Mouse (Mus musculus) adipocyte (in vitro differentiated cells): ENCODE results near the gene Pde10a.

Experiments
- DNase-seq: peaks from one replicate; pipeline ENCODE4 v3.0.0-alpha.2; 2016; ENCODE audit warnings: low spot score

Pde10a gene

GRCm38 (mm10) chr17:8581579-8581978 is 56.4 kb downstream of the Pde10a start:
- no peak for DNase-seq

DNA sequence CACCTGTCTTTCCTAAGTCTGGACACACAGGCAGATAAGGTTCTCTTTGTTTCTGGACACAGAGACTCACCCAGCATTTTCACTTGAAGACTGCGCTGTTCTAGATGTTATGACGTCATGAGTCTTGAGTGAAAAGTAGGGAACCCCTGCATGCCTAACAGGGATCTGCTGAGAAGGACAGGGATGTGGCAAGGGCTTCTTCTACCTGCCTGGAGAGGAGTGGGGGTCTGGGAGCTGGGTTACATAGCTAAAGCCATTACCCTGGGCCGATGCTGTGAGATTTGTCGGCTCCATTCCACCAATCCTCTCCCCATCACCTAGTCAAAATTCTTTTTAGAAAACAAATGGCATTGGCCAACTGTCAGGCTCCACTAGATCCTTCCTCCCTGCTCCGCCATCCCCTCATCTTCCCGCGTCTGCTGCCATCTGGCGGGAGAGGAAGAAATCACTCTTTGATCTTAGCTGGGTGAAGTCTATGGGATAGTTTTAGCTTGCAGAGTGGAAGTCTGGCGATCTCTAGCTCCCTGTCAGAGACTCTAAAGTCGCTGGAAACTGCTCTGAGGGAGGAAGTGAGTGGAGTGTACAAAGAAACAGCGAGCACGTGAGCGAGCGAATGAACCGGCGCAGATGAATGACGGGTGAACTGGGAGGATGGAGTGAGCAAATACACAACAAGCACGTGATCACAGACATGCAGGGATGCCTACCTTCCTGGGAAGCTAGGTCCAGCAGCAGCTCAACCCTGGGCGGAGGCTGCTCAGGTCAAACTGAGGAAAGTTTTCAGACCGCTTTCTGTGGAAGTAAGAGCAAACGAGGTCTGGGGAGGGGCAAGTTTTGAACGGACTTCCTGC is 67.5 kb downstream of the Pde10a start:
- peak; percentile 80 for DNase-seq

- DNase-seq, result peak; percentile 76
Measured at GRCm38 (mm10) chr17:8597790-8598189, 72.6 kb downstream of the Pde10a start.

DNA sequence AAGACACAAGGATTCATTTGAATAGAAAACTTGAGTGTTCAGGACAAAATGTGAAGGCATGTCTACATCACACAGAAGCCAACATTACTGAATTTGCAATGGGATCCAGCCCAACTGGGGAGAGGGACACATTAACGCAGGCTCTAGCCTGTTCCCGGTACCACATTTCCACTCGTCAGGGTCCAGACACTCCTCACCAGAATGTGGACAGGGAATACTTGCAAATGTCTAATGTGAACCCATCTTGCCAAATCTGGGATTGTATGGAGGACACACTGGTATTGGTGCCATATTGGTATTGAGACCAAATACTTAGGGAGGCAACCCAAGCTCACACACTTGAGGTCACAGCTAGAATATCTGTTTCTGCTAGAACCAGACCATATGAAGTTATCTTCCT is 77.8 kb downstream of the Pde10a start:
- DNase-seq, result no peak

- no peak for DNase-seq
Measured at GRCm38 (mm10) chr17:8605921-8606320, 80.7 kb downstream of the Pde10a start.

DNA sequence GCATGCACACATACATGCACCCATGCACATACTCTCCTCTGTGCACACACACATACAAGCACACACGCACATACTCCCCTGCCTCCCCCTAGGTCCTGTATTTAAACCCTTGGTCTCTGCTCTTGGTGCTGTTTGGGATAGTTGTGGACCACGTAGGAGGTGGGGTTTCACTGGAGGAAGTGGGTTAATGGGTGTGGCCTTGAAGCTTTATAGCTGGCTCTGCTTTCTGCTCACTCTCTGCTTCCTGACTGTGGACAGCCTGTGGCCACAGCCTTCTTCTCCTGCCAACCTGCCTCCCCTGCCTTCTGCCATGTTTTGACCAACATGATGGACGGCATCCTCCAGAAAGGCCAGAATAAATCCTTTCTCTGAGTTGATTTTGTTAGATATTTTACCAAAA is 81.5 kb downstream of the Pde10a start:
- DNase-seq, result no peak

- DNase-seq, result no peak
Measured at GRCm38 (mm10) chr17:8611916-8612315, 86.7 kb downstream of the Pde10a start.

- DNase-seq, result peak; percentile 90
Measured at GRCm38 (mm10) chr17:8613882-8614551, 88.8 kb downstream of the Pde10a start.

- no peak for DNase-seq
Measured at GRCm38 (mm10) chr17:8620346-8620745, 95.2 kb downstream of the Pde10a start.

DNA sequence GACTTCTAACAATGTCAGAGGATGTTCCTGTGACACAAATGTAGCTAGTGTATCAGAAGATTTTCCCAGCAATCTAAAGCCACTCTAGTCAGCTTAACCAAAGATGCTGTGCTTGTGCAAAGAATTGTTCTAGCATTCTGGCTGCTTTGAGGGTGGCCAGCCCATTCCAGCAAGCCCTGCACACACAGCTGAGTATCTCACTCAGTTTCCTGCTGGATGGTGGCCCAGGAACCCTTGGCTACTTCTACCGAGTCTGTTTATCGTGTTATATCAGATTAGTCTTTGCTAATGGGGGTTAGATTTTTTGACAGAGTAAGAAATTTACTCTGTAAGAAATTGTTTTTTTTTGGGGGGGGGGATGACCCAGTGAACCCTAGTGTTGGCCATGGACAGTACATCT is 95.9 kb downstream of the Pde10a start:
- peak; percentile 8 for DNase-seq

- DNase-seq, result no peak
Measured at GRCm38 (mm10) chr17:8621906-8622305, 96.7 kb downstream of the Pde10a start.

GRCm38 (mm10) chr17:8626421-8626820 is 101.2 kb downstream of the Pde10a start:
- DNase-seq, result no peak

DNA sequence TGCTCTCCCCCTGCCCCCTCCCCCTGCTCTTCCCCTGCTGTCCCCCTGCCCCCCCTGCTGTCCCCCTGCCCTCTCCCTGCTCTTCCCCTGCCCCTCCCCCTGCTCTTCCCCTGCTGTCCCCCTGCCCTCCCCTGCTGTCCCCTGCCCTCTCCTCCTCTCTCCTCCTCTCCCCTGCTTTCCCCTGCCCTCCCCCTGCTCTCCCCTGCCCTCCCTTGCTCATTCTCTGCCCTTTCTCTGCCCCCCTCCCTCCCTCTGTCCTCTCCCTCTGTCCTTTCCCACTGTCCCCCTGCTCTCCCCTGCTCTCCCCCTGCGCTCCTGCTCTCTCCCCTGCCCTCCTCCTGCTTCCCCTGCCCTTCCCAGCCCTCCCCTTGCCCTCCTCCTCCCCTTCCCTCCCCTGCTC is 106.5 kb downstream of the Pde10a start:
- DNase-seq, result no peak

GRCm38 (mm10) chr17:8633596-8633995 is 108.4 kb downstream of the Pde10a start:
- DNase-seq, result no peak

DNA sequence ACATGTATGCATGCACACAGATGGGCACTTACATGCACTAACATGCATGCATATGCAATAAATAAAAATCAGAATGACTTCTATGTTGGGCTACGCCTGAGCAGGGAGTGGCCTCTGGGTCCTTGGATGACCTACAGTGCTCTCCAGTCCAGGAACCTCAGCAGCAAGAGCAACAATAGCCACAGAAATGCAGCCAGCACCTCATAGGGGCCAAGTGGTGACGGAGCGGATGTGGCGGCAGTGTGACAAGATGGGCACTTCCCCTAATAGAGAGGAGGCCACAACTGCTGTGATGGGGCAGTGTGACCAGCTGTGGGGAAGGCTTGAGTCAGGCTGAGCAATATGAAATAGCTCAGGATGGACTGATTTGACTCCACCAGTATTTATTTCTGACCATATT is 109.3 kb downstream of the Pde10a start:
- no peak for DNase-seq

GRCm38 (mm10) chr17:8636231-8636630 is 111.1 kb downstream of the Pde10a start:
- DNase-seq, result no peak

- DNase-seq, result no peak
Measured at GRCm38 (mm10) chr17:8636691-8637090, 111.5 kb downstream of the Pde10a start.

DNA sequence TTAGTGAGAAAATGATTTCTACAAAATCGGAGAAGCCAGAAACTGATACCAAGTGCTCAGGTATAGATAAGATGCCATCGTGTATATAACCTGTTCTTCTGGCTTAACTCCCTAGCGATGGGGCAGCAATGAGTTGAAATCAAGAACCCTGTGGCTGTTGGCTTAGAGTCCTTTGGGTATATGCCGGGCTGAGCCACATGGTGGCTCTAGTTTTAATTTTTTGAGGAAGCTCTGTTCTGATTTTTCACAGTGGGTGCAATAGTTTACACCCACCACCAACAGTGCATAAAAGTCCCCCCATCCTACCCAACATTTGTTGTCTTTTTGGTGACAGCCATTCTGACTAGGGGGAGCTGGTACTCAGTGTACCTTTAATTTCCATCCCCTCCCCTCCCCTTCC is 112.0 kb downstream of the Pde10a start:
- no peak for DNase-seq

- DNase-seq, result no peak
Measured at GRCm38 (mm10) chr17:8639703-8640380, 114.7 kb downstream of the Pde10a start.

DNA sequence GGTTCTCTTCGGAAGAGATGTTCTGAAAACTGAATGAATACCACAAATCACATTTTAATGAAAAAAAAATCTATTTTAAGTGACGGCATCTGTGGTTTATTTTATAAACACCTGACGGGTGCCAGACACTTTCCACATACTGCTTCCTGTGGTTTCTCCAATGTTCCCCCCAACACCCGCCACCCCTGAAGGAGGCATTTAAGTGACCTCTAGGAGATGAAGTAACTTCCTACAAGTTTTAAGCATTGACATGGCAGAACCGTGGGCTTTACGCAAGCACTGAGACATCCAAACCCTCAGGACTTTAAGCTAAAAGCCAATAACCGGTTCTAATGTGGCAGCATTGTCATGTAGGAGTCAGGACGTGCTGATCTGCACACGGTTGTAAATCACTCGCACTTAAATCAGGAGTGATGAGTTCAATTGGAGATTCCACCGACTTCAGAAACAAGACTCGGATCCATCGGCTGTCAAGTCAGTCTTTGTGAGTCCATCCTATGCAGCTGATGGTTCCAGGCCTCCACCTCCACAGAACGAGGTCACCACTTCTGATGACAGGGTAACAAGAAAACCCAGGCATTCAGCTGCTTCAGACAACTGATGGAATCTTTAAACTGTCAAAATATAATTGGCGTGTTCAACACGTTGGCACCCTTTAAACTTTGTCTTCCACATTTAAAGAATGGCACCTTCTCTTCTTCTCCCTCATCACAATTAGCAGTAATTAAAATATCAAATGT is 115.7 kb downstream of the Pde10a start:
- no peak for DNase-seq

- no peak for DNase-seq
Measured at GRCm38 (mm10) chr17:8641491-8641890, 116.3 kb downstream of the Pde10a start.

GRCm38 (mm10) chr17:8642356-8642755 is 117.2 kb downstream of the Pde10a start:
- no peak for DNase-seq
